Mouse (Mus musculus) lung, embryonic 14.5 days (tissue): ENCODE results near the gene Tdgf1. TPM values are rescaled to one million over a fixed set of nuclear protein-coding genes. Genes with fewer than 3 reads are reported as not detected.

ENCODE experiments used
- ATAC-seq: fragments of 200-750 bp; cut with Nextera tagmentation; 2 replicates; pipeline ENCODE4 v1.8.0; 2017; ENCODE audit warnings: mild to moderate bottlenecking, moderate TSS enrichment, moderate library complexity; ENCODE audit not compliant: insufficient read depth
- DNase-seq: peaks from one replicate; pipeline ENCODE4 v3.0.0-alpha.2; 2015
- H3K27ac ChIP-seq: fragments of 300-500 bp; sonication (generic); 2 replicates; pipeline ENCODE4 v1.5.1; 2014; ENCODE audit warnings: low read depth, mild to moderate bottlenecking, moderate library complexity
- H3K27me3 ChIP-seq: fragments of 300-500 bp; sonication (generic); 2 replicates; pipeline ENCODE4 v1.6.1; 2014; ENCODE audit warnings: low read length, control low read depth; ENCODE audit not compliant: insufficient read depth
- H3K36me3 ChIP-seq: fragments of 300-500 bp; sonication (generic); 2 replicates; pipeline ENCODE4 v1.6.1; 2014; ENCODE audit warnings: control low read depth; ENCODE audit not compliant: insufficient read depth
- H3K4me1 ChIP-seq: fragments of 300-500 bp; sonication (generic); 2 replicates; pipeline ENCODE4 v1.6.1; 2014; ENCODE audit warnings: antibody characterized with exemption, control low read depth; ENCODE audit not compliant: insufficient read depth
- H3K4me2 ChIP-seq: fragments of 300-500 bp; sonication (generic); 2 replicates; pipeline ENCODE4 v1.6.1; 2014; ENCODE audit warnings: mild to moderate bottlenecking
- H3K4me3 ChIP-seq: fragments of 300-500 bp; sonication (generic); 2 replicates; pipeline ENCODE4 v1.5.1; 2014; ENCODE audit warnings: low read depth, low read length
- H3K9ac ChIP-seq: fragments of 300-500 bp; sonication (generic); 2 replicates; pipeline ENCODE4 v1.6.1; 2014
- H3K9me3 ChIP-seq: fragments of 300-500 bp; sonication (generic); 2 replicates; pipeline ENCODE4 v1.6.1; 2016; ENCODE audit warnings: low read depth, low read length, control low read depth
- CTCF ChIP-seq: IDR thresholded peaks from 2 replicates; pipeline ENCODE4 v1.5.1; 2016; ENCODE audit warnings: antibody characterized with exemption, low read depth
- WGBS: fragments of 180-500 bp; shearing (Covaris S2); extraction: QIAGEN DNeasy Blood & Tissue Kit; methylation state at CpG from one replicate; pipeline ENCODE4 v1.1.7; 2014; 5-methylcytosine and 5-hydroxymethylcytosine counted together
- polyA plus RNA-seq: library from polyadenylated mRNA; unstranded; fragments of >200 nt; fragmentation: Nextera tagmentation; extraction: Ambion mirVana; gene quantifications from 2 replicates; pipeline ENCODE4 v1.2.1, GENCODE M21; 2014

Tdgf1 gene
- polyA plus RNA-seq, 1 experiment from 2014 or later, result not detected

- Histone ChIP-seq H3K4me1 (no peaks in the 10 kb centered on the region), H3K36me3 (no peaks in the 10 kb centered on the region), H3K27ac (no peak overlapping the region), H3K4me2 (no peak overlapping the region), H3K27me3 (no peaks in the 10 kb centered on the region), H3K9ac (no peak overlapping the region), H3K9me3 (no peaks in the 10 kb centered on the region), H3K4me3 (no peak overlapping the region)
- DNase-seq, result no peak
- WGBS, result 51% methylated on average over 8 of the region's 8 CpGs
- TF ChIP-seq CTCF, result no peak
- ATAC-seq, result no peak
Observed at GRCm38 (mm10) chr9:110915466-110915865, 30.5 kb downstream of the Tdgf1 start.

- 43% methylated on average over 21 of the region's 21 CpGs for WGBS
- no peak overlapping the region for H3K4me2 ChIP-seq
- no peak for DNase-seq
Observed at GRCm38 (mm10) chr9:110914631-110915236, 31.2 kb downstream of the Tdgf1 start.

GRCm38 (mm10) chr9:110909371-110909967 lies 36.5 kb downstream of the Tdgf1 start:
- Histone ChIP-seq H3K4me1 (no peaks in the 10 kb centered on the region), H3K27me3 (no peaks in the 10 kb centered on the region), H3K4me3 (no peak overlapping the region), H3K27ac (no peak overlapping the region), H3K9ac (no peak overlapping the region), H3K9me3 (no peaks in the 10 kb centered on the region), H3K36me3 (no peaks in the 10 kb centered on the region), H3K4me2 (no peak overlapping the region)
- 69% methylated on average over 6 of the region's 6 CpGs for WGBS
- no peak for DNase-seq
- no peak for ATAC-seq
- no peak for TF ChIP-seq CTCF

More at GRCm38 (mm10) chr9:110914631-110915236, 31.2 kb downstream of the Tdgf1 start:
- Histone ChIP-seq H3K4me1 (no peaks in the 10 kb centered on the region), H3K9ac (no peak overlapping the region), H3K36me3 (no peaks in the 10 kb centered on the region), H3K9me3 (no peaks in the 10 kb centered on the region), H3K27ac (no peak overlapping the region), H3K27me3 (no peaks in the 10 kb centered on the region), H3K4me3 (no peak overlapping the region)
- TF ChIP-seq CTCF, result no peak
- ATAC-seq, result no peak

DNA sequence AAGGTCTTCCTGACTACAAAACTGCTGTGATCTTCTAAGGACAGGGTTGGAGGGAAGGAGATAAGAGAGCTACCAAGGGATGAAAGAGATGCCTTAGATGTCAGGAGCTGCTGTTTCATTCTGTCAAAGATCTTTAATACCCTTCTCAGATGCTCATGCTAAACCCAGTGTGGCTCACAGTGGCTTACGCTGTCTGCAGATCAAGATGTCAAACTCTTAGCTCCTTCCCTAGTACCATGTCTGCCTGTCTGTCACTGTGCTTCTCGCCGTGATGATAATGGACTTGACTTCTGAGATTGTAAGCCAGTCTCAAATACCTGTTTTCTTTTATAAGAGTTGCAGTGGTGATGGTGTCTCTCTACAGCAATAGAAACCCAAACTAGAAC lies 37.3 kb downstream of the Tdgf1 start:
- DNase-seq (no peak), ATAC-seq (no peak)
- H3K27me3 ChIP-seq, result no peaks in the 10 kb centered on the region
- H3K4me1 ChIP-seq, result no peaks in the 10 kb centered on the region
- H3K9ac ChIP-seq, result no peak overlapping the region
- no peaks in the 10 kb centered on the region for H3K36me3 ChIP-seq
- no peaks in the 10 kb centered on the region for H3K9me3 ChIP-seq
- 90% methylated on average over 3 of the region's 3 CpGs for WGBS
- no peak overlapping the region for H3K4me2 ChIP-seq
- no peak for TF ChIP-seq CTCF
- H3K4me3 ChIP-seq, result no peak overlapping the region
- H3K27ac ChIP-seq, result no peak overlapping the region

- H3K9ac ChIP-seq, result no peak overlapping the region
- H3K4me3 ChIP-seq, result no peak overlapping the region
- H3K27ac ChIP-seq, result no peak overlapping the region
- no peak for TF ChIP-seq CTCF
- no peak for DNase-seq
- WGBS, result 71% methylated on average over 4 of the region's 4 CpGs
- no peaks in the 10 kb centered on the region for H3K27me3 ChIP-seq
- H3K4me2 ChIP-seq, result no peak overlapping the region
- H3K36me3 ChIP-seq, result no peaks in the 10 kb centered on the region
- no peaks in the 10 kb centered on the region for H3K9me3 ChIP-seq
- H3K4me1 ChIP-seq, result no peaks in the 10 kb centered on the region
- ATAC-seq, result no peak
Observed at GRCm38 (mm10) chr9:110907838-110908630, 37.9 kb downstream of the Tdgf1 start.

GRCm38 (mm10) chr9:110907201-110907837 lies 38.6 kb downstream of the Tdgf1 start:
- Histone ChIP-seq H3K27me3 (no peaks in the 10 kb centered on the region), H3K4me2 (no peak overlapping the region), H3K9ac (no peak overlapping the region), H3K9me3 (no peaks in the 10 kb centered on the region), H3K27ac (no peak overlapping the region), H3K4me1 (no peaks in the 10 kb centered on the region), H3K4me3 (no peak overlapping the region), H3K36me3 (no peaks in the 10 kb centered on the region)
- no peak for TF ChIP-seq CTCF
- ATAC-seq, result no peak
- 86% methylated on average over 11 of the region's 11 CpGs for WGBS
- DNase-seq, result no peak

GRCm38 (mm10) chr9:110902271-110902670 lies 43.7 kb downstream of the Tdgf1 start:
- H3K9me3 ChIP-seq, result no peaks in the 10 kb centered on the region
- no peak overlapping the region for H3K4me2 ChIP-seq
- H3K4me3 ChIP-seq, result no peak overlapping the region
- no peaks in the 10 kb centered on the region for H3K27me3 ChIP-seq
- no peak for ATAC-seq
- H3K36me3 ChIP-seq, result no peaks in the 10 kb centered on the region
- no peaks in the 10 kb centered on the region for H3K4me1 ChIP-seq
- DNase-seq, result no peak
- no peak for TF ChIP-seq CTCF
- H3K9ac ChIP-seq, result no peak overlapping the region
- WGBS, result 78% methylated on average over 4 of the region's 4 CpGs
- H3K27ac ChIP-seq, result no peak overlapping the region
